Mouse (Mus musculus) adrenal gland, postnatal 10 days (tissue): Measurements from ENCODE around the gene Cbx8. TPM values are rescaled to one million over a fixed set of nuclear protein-coding genes. Genes with fewer than 3 reads are reported as not detected.

Experiments
- DNase-seq: peaks from one replicate; pipeline ENCODE4 v3.0.0; 2021; ENCODE audit warnings: mixed read lengths
- total RNA-seq, 2 experiments: library from RNA; stranded (reverse); gene quantifications; 2 replicates each; pipeline ENCODE4 v1.2.3; 2021

Gene Cbx8
- total RNA-seq, 2 experiments from 2014 or later: 8.8 to 12.3 TPM

DNA sequence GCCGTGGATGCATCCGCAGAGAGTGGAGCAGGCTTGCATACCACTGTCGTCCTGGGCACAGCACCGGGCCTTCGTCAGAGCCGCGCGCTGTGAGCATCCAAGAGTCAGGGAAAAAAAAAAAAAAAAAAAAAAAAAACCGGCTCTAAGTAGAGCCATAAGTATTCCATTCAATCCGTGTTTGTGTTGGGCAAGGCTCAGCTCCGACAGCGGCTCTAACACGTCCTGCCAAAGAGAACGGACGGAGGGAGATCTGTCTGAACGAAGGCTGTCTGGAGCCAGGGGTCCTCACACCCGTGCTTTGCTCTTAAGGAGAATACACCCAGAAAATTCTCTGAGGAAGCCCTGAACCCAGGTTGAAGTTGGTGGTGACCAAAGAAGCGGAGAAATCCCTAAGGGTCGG is 6.1 kb downstream of the Cbx8 start:
- no peak for DNase-seq

DNA sequence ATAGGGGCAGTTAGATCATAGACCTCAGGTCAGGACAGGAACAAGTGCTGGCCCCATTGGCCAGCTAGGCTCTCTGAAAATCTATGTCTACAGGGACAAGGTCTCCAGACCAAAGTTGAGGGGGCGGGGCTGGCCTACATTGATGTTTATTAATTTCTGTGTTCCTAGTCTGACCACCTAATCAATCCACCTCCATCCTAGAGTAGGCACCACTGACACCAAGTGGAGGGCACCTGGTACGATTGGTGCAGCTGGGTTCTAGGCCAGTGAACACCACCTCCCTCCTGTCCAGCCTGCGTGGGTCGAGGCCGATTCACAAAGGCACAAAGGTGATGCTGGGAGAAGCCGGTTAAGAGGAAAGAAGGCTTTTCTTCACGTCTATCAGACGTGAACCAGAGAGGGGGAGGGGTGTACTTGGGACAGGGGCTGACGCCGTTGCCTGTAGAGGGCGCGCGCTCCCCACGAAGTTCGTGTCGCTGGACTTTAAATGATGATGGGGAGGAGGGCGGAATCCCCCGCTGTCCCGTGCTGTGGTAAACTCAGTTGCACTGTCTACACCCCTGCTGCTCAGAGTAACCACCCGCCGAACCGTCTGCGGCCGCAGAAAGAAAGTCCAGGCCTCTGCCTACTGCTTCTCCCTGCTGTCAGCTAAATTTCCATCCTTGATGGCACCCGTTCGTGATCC is 6.8 kb downstream of the Cbx8 start:
- DNase-seq: peak; percentile 92

DNA sequence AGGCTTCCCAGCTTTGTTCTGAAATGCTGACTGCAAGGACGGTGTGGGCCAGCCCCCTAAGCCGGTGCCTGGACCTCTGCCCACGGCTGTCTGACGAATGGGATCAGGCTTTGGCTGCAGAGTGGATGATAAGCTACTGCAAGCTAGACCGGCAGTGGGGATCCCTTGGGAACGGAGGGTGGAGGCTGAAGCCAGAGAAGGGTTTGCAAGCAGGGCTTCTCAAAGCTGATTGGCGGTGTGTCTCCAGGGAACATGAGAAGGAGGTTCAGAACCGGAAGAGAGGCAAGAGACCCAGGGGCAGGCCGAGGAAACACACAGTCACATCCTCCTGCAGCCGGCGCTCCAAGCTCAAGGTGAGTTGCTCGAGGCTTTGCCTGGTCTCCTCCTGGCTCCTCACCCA is 14.6 kb downstream of the Cbx8 start:
- DNase-seq: peak; percentile 63

DNA sequence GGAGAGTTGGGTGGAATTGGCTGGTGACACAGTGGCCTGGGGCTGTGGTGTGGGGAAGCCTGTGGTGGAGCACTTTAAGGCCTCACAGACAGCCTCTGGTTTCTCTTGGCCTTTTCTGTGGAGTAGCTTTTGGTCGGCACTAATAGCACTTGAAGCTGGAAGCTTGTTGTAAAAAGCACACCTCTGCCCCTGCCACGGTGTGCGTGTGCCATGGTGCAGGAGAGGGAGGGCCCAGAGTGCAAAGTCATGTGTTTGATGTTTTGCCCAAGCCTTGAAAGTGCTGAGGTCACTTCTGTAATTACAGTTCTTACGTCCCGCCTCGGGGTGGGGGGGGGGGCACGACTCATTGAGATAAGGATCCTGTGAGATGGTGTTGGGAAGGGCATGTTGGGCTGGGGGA is 16.5 kb downstream of the Cbx8 start:
- peak; percentile 38 for DNase-seq

DNA sequence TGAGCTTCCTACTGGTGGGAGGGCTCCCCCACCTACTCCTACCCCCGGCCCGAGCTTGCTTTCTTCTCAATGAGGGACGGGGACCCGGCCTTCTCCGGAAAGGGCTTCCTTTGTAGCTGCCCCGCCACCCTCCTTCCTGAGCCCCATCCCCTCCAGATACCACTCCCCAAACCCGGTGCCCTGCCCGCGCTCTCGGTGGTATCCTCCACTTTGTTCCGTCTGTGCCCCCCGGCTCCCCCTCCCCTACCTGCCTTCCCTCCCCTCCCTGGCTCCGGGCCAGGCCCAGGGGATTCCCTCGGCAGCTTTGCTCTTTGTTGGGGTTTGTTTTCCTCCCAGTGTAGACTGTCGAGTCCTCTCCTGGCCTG is 17.2 kb downstream of the Cbx8 start:
- peak; percentile 33 for DNase-seq

DNA sequence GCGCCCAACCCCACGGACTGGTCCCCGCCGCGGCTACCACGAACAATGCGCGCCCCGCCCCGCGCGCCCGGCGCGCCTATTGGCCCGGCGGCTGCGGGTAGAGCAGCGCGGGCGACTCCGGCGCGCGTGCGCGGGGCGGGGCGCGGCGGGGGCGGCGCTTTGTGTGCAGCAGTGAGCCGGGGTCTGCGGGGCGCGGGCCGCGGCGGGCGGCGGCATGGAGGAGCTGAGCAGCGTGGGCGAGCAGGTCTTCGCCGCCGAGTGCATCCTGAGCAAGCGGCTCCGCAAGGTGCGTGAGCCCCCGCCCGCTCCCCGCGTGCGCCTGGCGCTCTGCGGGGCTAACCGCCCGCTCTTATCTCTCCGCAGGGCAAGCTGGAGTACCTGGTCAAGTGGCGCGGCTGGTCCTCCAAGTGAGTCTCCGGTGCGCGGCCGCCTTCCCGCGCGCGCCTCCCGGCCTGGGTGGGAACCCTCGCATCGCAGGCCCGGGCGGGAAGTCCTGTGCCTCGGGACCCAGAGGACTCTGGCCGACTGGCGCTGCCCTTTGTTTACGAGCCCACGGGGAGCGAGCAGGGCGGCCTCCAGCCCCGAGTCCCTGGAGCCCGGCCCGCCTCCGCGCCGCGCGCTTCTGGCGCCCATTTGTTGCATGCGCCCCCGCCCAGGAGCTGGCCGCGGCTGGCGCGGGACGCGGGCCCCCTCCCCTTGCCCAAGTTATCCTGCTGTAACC is 17.7 kb downstream of the Cbx8 start, which contains the start of gene Cbx2:
Gene Cbx2, plus strand, starts transcription at position 68 of the 721 bp plus-strand sequence.
- DNase-seq: peak; percentile 93

DNA sequence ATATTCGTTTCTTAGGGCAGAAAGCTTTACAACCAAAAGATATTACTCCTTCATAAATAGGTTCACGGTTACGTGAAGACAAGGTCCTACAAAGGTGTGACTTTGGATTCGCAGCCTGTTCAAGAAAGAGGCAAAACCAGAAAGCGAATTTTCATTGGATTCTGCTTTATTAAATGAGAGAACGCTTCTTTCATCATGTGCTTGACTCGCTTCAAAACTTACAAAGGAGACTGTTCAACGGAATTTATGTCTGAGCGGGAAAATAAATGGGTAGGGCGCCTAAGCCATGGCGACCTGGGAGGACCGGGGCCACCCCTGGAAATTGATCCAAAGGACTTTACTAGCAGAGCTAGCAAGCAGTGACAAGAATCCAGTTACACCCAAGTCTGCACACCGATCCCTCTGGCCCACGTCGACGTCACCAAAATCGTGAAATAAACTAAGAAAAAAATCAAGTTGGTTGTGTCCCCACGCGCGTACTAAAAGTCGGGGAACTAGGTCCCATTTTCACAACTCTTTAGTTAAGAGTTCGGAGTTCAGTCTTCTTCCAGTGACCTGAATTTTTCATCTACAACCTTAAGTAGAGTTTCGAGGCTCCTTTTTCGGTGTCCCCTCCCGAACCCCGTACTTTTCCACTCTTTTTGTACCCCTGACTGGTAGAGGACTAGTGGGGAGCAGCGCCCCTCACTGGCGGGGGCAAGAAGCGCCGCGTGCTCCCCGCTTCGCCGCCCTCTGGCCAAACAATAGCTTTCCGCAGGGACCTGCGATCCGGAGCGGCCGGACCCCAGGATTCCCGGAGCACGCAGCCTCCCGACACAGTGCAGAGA is 18.5 kb downstream of the Cbx8 start:
- no peak for DNase-seq

DNA sequence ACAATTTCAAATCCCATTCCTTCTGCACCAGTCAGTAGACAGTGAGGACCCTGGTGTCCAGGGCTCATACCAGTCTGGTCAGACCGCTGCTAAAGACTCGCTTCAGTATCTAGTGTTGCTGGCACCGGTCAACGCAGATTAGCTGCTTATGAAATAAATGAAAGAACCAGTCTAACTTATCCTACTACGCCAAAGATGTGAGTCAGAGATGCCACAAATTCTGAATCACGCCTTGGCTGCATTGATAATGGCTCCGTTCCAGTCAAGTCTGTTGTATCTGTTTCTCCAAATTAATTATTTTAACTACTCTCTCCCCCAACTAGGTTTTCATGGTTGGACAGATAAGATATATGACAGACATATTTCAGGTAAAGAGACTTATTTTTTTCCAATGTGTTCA is 19.6 kb downstream of the Cbx8 start:
- no peak for DNase-seq

DNA sequence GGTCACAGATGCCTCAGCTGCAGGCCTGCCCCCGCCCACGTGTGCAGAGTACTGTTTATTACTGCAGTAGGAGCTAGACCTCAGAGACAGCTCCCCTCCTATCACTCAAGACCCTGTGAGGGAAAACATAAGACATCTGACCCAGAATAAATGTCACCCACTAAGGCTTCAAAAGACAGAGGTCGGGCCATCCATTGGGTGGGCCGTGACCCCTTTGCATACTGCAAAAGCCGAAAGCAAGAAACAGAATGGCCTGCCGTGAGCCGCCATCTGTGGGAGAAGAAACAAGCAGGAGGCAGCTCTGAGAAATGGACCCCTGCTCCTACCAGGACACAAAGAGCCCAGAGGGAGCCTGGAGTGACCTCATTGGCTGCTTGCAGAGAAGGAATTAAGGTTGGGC is 23.3 kb downstream of the Cbx8 start:
- no peak for DNase-seq

DNA sequence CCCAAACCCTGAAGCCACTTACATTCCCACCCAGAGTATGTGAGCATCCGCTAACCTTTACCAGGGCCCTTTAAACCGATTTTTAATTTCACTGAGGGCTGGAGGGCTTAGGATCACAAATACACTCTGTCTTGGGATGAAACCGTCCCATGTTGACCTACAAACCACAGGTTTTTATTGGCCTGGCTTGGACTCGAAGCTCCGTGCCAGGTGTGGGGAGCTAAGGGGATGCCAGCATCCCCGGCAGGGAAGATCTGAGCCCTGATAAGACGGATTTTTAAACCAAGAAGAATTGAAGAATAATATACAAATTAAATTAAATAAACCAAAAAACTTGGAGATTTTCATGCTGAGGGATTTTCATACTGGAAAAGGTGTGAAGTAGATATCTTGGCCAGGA is 26.3 kb downstream of the Cbx8 start:
- DNase-seq: no peak

DNA sequence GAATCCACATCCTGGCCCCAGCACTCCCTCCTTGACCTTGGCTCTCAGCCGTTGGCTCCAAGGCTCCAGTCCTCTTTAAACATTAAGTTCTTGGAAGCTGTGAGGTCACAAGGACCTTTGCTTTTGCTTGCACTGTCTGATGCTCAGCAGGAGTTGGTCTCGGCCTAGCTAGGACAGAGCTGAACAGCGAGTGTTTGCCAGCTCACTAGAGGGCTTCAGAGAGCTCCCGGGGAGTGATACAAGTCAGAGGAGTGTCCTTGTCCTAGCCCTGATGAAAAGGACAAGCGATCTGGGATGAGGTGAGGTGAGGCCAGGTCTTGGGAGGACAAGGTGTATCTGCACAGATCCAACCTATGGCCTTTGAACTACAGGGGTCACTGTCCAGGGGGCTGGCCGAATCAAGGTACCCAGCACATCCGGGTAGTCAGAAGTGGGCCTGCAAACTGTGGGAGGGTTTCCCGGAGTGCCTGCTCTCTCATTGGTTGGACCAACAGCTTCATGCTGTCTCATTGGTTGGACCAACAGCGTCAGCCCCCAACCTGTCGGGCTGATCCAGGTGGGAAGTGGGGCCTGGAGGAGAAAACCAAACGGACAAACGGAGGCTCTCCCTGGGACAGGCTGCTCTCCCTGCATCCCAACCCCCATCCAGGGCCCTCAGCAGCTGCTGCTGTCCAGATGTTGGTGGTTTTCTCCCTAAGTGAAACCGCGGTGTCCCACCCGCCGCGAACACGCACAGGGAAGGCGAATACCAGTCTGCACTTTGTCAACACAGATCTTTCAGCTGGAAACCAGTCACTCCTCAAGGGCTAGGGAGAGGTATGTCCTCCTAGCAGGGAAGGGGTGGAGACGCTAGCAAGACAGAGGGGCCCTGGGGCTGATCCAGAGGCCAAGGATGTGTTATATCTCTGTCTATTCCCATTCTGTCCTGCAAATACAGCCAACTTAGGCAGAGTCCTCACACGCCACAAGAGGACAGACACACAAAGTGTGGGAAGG is 33.0 kb downstream of the Cbx8 start:
- DNase-seq: no peak

DNA sequence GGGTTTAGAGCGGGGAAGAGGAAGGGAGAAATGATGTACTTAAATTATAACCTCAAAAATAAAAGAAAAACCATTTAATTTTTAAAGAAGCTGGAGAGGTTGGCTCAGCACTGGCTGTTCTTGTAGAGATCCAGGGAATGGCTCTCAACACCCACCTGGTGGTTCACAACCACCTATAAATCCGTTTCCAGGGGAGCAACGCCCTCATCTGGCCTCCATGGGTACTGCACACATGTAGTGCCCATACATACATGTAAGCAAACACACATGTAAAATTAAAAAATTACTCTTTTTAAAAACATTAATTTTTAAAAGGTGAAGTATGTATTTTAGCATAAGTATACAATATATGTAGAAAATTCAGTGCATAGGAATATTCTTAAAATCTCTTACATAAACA is 34.3 kb downstream of the Cbx8 start:
- no peak for DNase-seq

DNA sequence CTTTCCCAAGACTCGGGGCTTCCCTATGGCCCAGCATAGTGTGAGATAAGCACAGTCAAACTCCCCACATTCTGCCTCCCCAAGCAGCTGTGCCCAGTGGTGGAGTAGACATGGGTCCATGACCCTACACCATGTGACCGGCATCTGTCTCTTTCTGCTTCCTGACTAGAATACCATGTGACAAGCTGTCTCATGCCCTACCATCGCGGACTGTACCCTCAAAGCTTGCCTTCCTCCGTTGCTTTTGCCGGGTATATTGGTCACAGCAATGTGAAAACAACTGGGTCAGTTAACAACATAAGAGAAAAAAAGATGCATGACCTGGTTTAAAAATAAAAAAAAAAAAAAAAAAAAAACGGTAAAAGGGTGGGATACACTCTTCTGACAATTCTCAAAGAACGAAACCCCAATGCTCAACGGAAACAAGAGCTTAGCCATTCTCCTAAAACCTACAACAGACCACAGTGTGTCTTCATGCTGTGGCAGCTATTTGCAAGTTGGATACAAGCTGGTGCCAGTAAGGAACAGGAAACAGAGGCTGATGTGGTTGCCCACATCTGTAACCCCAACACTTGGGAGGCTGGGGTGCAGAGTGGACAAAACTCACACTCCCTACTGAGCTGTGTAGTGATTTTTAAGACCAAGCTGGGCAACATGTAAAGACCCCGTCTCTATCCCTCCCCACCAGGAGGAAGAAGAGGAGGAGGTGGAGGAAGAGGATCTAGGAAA is 35.1 kb downstream of the Cbx8 start:
- DNase-seq: no peak

DNA sequence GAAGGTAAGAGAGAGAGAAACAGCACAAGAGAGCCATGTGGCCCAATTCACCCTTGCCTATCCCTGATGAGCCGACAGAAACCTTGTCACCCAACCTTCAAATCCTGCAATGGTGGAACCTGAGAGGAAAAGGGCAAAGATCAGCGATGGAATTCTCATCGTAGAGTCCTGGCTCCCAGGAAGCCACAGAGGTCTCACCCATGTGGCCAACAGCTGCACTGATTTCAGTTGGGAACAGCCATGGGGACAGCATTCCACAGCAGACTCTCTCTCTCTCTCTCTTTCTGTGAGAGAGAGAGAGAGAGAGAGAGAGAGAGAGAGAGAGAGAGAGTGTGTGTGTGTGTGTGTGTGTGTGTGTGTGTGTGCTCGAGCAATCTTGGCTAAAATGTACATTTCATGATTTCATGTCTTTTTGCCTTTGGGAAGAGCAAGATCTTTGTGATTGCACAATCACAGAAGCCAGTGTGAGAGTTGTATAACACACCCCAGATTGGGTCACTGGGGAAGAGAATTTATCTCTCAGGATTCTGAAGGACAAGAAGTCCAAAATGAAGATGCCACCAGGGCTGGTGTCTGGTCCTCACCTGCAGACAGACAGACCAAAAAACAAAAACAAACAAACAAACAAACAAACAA is 39.2 kb downstream of the Cbx8 start:
- DNase-seq: no peak

DNA sequence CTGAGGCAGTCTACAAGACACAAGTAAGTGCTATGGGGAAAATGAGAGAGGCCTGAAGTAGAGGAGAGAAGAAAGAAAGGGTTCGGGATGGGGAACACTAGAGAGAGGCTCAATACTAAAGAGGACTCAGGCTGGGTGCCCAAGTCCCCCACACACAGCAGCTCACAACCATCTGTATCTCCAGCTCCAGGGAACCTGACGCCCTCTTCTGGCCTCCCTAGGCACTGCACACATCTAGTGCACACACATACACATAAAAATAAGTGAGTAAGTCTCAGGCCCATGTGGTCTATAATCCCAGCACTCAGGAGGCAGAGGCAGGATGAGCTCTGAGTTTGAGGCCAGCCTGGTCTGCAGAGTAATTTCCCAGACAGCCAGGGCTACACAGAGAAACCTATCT is 39.9 kb downstream of the Cbx8 start:
- DNase-seq: no peak

DNA sequence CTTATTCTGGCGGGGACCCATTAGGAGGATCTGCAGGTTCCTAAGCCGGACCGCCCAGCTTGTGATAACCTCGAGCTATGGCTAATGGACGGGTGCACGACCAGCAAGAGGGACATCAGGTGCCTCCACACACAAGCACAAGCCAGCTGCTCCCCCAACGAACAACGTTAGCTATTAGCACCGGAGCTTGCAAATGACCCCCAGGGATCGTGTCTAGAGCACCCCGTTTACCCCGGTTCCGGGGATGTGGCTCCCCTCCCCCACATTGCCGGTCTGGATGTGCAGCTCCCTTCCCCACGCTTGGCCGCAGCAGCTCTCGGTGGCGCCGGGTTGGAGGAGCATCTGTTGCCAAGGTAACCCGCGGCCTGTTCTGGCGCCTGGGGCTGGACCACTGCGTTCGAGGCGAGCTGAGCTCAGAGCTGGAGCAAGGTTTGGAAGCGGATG is 41.4 kb downstream of the Cbx8 start:
- no peak for DNase-seq

DNA sequence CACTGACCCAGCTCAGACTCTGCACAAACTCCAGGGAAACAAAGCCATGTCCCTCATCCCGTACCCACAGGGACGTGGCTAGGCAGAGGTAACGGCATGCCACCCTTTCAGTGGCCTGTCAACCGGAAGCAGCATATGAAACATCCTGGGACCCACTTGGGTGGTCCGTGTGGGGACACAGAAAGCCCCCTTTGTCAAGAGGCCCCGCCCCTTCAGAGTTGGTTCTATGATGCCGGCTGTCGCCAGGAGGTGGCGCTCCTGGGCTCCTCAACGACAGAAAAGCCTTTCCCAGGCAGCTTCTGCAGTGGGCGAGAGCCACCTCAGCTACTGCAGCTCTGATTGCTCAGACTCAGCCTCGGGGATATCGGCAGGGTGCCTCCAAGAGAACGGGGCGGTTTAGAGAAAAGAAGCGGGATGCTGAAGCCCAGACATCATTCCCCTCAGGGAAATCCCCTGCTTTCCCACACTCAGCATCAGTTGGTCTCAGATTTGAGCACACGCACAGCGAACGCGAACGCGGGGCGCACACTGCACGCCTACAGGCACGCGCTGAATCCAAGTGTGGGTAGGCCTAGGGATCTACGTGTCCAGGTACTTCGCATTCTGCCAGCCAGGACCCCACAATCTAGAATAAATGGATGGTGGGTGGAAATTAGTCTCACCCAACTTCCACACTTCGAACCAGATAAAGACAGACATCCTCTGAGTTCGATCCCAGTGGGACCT is 42.1 kb downstream of the Cbx8 start:
- peak; percentile 87 for DNase-seq

DNA sequence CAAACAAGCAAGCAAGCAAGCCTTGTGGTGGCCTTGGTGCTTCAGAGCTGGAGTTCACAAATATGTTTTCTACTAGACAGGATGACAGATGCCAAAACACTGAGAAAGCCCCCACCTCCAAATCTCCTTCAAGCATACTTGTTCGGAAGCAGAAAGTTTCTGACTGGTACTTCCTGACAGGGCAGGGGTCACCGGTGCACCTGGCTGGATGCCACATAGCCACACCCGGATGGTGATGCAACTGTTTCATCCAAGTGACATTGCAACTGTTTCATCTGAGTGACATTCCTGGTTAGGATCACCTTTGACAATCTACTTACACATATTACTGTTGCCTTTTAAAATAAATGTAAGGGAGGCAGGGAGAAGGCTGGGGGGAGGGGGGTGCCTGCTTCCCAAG is 43.6 kb downstream of the Cbx8 start:
- DNase-seq: no peak

DNA sequence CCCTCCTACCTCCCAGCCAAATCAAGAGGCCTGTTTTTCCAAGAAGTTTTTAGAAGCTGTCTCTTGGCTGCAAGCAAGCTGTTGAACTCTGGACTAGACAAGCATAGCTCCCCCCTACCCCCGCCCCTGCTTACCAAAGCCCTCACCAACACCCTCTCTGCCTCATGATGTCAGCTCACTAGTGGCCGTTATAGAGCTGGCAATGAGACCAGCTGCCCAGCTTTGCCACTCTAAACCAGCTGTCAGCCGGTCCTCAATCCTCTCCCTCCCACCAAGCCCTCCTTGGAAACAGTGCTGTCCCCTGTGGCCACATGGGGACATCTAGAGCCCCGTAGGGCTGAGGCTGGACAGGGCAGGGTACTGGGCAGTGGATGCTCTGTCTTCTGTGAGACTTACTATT is 45.3 kb downstream of the Cbx8 start:
- DNase-seq: no peak

DNA sequence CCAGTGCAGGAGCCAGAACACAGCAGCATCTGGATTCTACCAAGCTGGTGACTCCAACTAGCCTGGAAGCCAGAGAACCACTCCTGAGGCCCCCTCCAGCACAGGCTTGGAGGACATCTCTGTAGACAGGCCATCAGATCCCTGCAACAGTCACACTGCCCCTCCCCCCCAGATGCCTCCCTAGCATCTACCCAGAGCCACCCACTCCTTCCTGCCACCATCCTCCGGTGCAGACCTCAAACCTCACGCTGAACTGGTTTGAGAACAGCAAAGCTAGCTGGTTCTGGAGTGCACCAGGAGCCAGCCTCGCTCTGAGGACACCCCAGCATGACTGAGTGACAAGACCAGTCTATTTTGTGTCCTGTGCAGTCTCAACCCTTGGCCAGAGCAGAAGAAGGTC is 48.0 kb downstream of the Cbx8 start:
- no peak for DNase-seq
